Mouse (Mus musculus): Measurements from ENCODE around the gene Gm8765.
"Not testable (repeated sequence)": the region's sequence is repeated elsewhere in the genome, so short reads cannot be mapped to it uniquely, and the experiment has no call there.

DNA sequence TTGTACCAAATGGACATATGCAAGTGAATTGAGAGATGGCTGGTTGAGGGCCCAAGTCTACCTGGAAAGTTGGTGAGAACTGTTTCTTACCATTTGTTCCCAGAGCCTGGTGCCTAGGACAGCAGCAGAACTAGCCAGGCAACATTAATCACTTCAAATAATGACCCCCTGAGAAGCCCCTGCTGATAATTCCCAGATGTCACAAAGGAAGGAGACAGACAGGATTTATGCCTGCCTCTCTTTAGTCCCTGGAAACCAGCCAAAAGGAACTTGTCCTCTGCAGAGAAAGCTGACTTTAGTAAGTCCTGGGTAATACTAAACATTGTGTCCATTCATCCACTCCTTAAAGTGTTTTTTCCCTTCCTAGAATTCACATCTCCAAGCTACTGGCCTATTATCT is 54.8 kb downstream of the Gm8765 start:
- TF ChIP-seq CTCF, EP300 (IDR thresholded peaks at IDR 0.05; ENCODE audit: low read depth): not testable (repeated sequence)
